Mouse (Mus musculus) hindbrain, embryonic 16.5 days (tissue): ENCODE results near the gene Lbhd2. TPM values are rescaled to one million over a fixed set of nuclear protein-coding genes. Genes with fewer than 3 reads are reported as not detected.

Source experiments
- ATAC-seq: fragments of 200-750 bp; cut with Nextera tagmentation; 2 replicates; pipeline ENCODE4 v1.8.0; 2017; ENCODE audit warnings: moderate TSS enrichment, moderate library complexity
- H3K27ac ChIP-seq: fragments of 300-500 bp; sonication (generic); 2 replicates; pipeline ENCODE4 v1.5.1; 2014; ENCODE audit warnings: low read depth, mild to moderate bottlenecking, control low read depth, low read length, moderate library complexity
- H3K27me3 ChIP-seq: fragments of 300-500 bp; sonication (generic); replicated peaks from 2 replicates; pipeline ENCODE4 v1.6.1; 2014; ENCODE audit warnings: low read length; ENCODE audit not compliant: control insufficient read depth, insufficient read depth
- H3K36me3 ChIP-seq: fragments of 300-500 bp; sonication (generic); 2 replicates; pipeline ENCODE4 v1.6.1; 2014; ENCODE audit warnings: mild to moderate bottlenecking, low read length, moderate library complexity, mixed read lengths; ENCODE audit not compliant: control insufficient read depth, insufficient read depth
- H3K4me1 ChIP-seq: fragments of 300-500 bp; sonication (generic); 2 replicates; pipeline ENCODE4 v1.6.1; 2014; ENCODE audit warnings: low read depth, low read length; ENCODE audit not compliant: control insufficient read depth, insufficient read depth
- H3K4me2 ChIP-seq: fragments of 300-500 bp; sonication (generic); 2 replicates; pipeline ENCODE4 v1.6.1; 2014; ENCODE audit warnings: mild to moderate bottlenecking, low read length, control low read depth, moderate library complexity
- H3K4me3 ChIP-seq: fragments of 300-500 bp; sonication (generic); 2 replicates; pipeline ENCODE4 v1.5.1; 2014; ENCODE audit warnings: mild to moderate bottlenecking, low read length, control low read depth, moderate library complexity
- H3K9ac ChIP-seq: fragments of 300-500 bp; sonication (generic); 2 replicates; pipeline ENCODE4 v1.6.1; 2014; ENCODE audit warnings: low read depth, mild to moderate bottlenecking, control low read depth, low read length, moderate library complexity
- H3K9me3 ChIP-seq: fragments of 300-500 bp; sonication (generic); 2 replicates; pipeline ENCODE4 v1.6.1; 2014; ENCODE audit warnings: mild to moderate bottlenecking, low read length, moderate library complexity; ENCODE audit not compliant: control insufficient read depth
- WGBS: fragments of 180-500 bp; shearing (Covaris S2); extraction: QIAGEN DNeasy Blood & Tissue Kit; methylation state at CpG from one replicate; pipeline ENCODE4 v1.1.7; 2014; 5-methylcytosine and 5-hydroxymethylcytosine counted together
- polyA plus RNA-seq: library from polyadenylated mRNA; unstranded; fragments of >200 nt; fragmentation: Nextera tagmentation; extraction: Ambion mirVana; gene quantifications from 2 replicates; pipeline ENCODE4 v1.2.1, GENCODE M21; 2015

Gene Lbhd2
- polyA plus RNA-seq, 1 experiment from 2014 or later, result 3.3 TPM

DNA sequence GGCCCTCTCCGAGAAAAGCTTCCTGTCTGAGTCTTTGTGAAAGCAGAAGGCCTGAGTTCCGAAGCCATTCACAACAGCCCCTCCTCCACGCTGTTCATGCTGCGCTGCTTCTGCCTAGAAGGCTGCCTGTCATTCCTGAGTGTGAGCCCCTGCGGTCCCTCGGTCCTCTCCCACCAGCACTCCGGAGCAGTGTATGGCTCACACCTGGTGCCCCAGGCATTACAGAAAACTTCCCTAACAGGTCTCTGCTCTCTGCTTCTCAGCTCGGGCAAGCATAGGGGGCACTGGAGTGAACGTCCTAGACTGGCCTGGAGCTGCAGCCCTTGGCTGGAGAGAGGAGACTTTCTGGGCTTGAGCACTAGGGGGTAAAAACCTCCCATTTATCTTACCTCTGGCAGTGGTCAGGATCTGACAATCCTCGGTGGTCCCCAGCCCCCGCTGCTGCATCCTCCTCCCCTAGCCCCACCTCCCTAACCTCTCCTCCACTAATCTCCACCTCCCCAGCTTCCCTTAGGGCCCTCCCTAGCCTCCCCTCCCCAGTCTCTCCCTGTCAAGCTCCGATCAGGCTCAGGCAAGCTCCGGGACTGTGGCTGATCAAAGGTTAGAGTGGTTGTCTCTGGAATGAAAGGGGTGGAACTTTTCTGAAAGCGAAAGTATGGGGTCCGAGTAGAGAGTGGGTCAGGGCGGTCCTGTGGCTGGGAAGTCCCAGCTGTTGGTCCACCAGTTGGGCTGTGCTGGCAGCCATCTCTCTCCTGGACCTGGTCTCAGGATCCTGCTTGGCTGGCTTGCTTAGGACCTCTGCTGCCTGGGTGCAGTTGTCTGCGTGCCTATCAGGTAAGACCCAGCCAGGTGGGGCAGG lies 10.5 kb downstream of the Lbhd2 start, which contains the start of gene Exoc3l4:
Gene Exoc3l4 (plus strand): TSS at position 97 of the 859 bp plus-strand sequence.
- Histone ChIP-seq H3K4me3 (peak within 1 kb of the TSS; percentile 14; the same call in 1 of the 2 replicates), H3K4me1 (peaks cover 17% of the 10 kb centered on the region), H3K9me3 (no peaks in the 10 kb centered on the region), H3K9ac (peak within 1 kb of the TSS; percentile 51), H3K27me3 (peaks cover 12% of the 10 kb centered on the region), H3K27ac (no peak within 1 kb of the TSS), H3K4me2 (peak within 1 kb of the TSS; percentile 50), H3K36me3 (no peaks in the 10 kb centered on the region)
- 6% methylated on average over 17 of the region's 17 CpGs for WGBS
- ATAC-seq, result no peak

DNA sequence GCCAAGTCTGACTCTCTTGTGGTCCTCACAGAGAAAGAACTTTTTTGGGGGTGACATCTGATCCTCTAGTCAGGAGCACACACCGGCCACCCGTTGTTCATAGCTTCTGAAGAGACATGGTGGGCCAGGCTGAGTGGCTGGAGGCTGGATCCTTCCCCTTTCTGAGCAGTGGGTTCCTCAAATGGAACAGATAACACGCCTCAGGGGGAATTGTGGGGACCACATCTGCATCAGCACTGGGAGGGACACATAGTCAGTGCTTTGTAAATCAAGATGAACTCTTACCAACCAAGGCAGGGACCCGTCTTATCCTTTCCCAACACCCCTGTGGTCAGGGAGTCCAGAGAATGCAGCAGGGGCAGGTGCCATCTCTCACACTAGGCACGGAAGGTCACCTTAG lies 13.3 kb downstream of the Lbhd2 start:
- Histone ChIP-seq H3K9ac (no peak overlapping the region), H3K4me3 (no peak overlapping the region), H3K27me3 (peaks cover 37% of the 10 kb centered on the region), H3K27ac (no peak overlapping the region), H3K9me3 (no peaks in the 10 kb centered on the region), H3K4me1 (peaks cover 14% of the 10 kb centered on the region), H3K36me3 (no peaks in the 10 kb centered on the region), H3K4me2 (no peak overlapping the region)
- WGBS, result 76% methylated on average over 5 of the region's 5 CpGs
- ATAC-seq, result no peak

DNA sequence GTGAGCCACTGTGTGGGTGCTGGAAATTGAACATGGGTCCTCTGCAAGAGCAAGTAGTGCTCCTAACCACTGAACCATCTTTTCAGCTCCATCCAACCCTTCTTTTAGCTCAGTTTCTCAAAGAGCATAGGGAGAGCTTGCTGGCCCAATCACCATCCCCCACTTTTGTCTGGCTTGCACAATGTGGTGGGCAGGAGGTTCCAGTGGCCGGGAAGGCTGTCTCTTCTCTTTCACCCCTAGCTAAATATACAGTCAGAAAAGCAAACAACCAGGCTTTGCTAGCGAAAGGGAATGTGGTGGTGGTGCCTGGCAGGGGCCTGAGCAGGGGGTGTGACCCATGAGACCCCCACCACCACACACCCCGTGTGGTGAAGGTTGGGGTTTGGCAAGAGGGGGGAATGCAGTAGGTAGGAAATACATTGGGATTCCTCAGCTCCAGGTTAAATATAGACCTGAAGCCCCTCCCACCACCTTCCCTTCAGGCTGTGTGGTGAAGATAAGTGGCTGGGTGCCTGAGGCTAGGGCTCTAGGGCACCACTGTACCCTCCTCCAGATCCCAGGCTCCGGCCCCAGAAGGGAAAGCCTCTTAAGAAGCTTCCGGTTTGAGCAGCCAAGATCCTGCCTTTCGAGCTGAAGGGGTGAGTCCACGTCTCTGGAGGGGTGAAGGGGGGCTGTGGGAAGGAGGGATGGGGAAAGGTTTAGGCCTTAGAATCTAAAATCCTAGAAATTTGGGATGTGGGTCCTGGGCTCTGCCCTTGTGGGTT lies 14.5 kb downstream of the Lbhd2 start:
- Histone ChIP-seq H3K9ac (no peak overlapping the region), H3K4me2 (no peak overlapping the region), H3K27ac (no peak overlapping the region), H3K9me3 (no peaks in the 10 kb centered on the region), H3K36me3 (no peaks in the 10 kb centered on the region), H3K27me3 (peaks cover 42% of the 10 kb centered on the region), H3K4me1 (peaks cover 14% of the 10 kb centered on the region), H3K4me3 (no peak overlapping the region)
- 58% methylated on average over 7 of the region's 7 CpGs for WGBS
- no peak for ATAC-seq

DNA sequence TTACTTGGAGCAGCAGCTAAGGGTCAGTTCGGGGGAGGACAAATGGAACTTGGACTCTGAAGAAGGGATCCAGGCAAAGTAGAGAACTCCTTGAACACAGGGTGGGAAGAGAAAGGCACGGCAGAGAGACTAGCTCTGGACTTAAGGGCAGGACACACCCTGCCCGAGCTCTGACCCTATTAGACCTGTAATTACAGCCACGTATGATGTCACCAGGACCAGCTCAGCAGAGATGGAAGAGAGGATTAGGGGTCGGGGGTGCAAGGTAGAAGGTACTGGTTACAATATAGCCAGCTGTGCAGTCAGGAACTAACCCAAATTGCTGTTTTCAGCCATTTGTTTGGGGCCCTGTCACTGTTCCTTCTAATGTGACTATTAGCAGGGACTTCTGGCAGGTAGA lies 16.2 kb downstream of the Lbhd2 start:
- H3K36me3 ChIP-seq, result no peaks in the 10 kb centered on the region
- H3K4me2 ChIP-seq, result no peak overlapping the region
- no peak overlapping the region for H3K27ac ChIP-seq
- H3K9me3 ChIP-seq, result no peaks in the 10 kb centered on the region
- H3K9ac ChIP-seq, result no peak overlapping the region
- H3K4me3 ChIP-seq, result no peak overlapping the region; the same call in 1 of the 2 replicates
- H3K27me3 ChIP-seq, result peaks cover 42% of the 10 kb centered on the region
- peaks cover 7% of the 10 kb centered on the region for H3K4me1 ChIP-seq
- ATAC-seq, result no peak
- WGBS, result 48% methylated on average over 5 of the region's 5 CpGs

DNA sequence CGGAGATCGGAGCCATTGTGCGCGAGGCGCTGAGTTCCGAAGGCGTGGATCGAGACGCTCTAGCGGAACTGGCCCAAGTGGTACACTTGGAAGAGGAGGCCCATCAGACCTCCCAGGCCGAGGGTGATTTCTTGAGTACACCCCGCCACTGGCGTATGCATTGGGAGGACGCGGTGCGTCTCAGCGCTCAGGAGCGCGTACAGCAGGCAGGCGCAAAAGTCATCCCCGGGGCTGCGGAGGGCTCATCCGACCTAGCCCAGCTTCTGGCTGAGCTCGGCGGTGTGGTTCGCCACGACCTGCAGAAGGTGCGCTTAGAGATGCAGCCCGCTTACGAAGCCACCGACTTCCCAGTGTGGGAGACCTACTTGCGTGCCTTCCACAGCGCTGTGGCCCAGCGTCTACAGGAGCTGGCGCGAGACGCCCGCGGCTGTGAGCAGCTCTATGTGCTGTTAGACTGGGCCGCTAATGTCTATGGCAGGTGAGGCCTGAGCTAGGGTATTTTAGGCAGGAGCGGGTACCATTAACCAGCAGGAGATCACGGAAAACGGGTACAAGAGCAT lies 17.0 kb downstream of the Lbhd2 start:
- Histone ChIP-seq H3K4me1 (peaks cover 13% of the 10 kb centered on the region), H3K27ac (no peak overlapping the region), H3K9ac (peak overlapping the region; percentile 43; the same call in 1 of the 2 replicates), H3K27me3 (peaks cover 50% of the 10 kb centered on the region), H3K4me3 (peak overlapping the region; percentile 35), H3K9me3 (no peaks in the 10 kb centered on the region), H3K36me3 (no peaks in the 10 kb centered on the region), H3K4me2 (peak overlapping the region; percentile 62)
- no peak for ATAC-seq
- whole genome bisulfite sequencing, result 5% methylated on average over 42 of the region's 43 CpGs

DNA sequence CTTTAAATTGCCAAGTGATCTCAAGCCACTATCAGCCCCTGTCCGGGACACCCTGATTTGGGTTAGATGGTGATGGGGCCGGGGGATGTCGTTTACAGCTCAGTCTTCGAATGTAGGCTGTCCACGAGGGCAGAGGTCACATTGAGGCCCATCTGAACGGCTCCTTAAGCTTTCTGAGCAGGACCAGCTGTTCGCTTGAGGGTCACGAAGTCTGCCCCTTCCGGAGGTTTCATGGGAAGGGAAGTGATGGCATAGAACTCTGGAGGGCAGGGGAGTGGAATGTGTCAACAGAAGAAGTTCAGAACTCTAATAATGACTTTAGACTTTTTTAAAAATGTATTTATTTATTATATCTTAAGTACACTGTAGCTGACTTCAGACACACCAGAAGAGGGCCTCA lies 17.9 kb downstream of the Lbhd2 start:
- H3K4me1 ChIP-seq, result peaks cover 21% of the 10 kb centered on the region
- WGBS, result 26% methylated on average over 9 of the region's 9 CpGs
- H3K4me2 ChIP-seq, result no peak overlapping the region
- no peak overlapping the region for H3K9ac ChIP-seq
- H3K27ac ChIP-seq, result no peak overlapping the region
- H3K9me3 ChIP-seq, result no peaks in the 10 kb centered on the region
- ATAC-seq, result no peak
- no peaks in the 10 kb centered on the region for H3K36me3 ChIP-seq
- no peak overlapping the region for H3K4me3 ChIP-seq
- peaks cover 54% of the 10 kb centered on the region for H3K27me3 ChIP-seq

DNA sequence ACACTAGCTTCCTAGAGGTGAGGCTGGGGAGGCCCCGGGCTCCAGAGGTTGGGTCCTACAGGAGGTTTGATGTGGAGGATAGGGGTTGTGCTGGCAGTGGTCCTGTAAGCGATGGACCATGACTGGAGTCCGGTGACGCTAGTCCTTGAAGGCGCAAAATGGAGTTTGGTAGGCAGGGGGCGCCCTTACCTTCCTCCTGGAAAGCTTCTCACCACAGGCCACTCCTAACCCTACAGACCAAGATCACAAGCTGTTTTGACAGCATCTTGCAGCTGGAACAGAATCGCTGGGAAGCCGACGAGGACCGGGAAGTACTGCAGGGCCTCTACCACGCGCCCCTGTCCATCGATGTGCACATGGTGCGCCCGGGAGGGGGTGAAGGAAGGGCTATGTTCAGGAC lies 18.6 kb downstream of the Lbhd2 start:
- Histone ChIP-seq H3K4me2 (no peak overlapping the region), H3K27me3 (peaks cover 56% of the 10 kb centered on the region), H3K4me1 (peaks cover 28% of the 10 kb centered on the region), H3K27ac (no peak overlapping the region), H3K9ac (no peak overlapping the region), H3K9me3 (no peaks in the 10 kb centered on the region), H3K36me3 (no peaks in the 10 kb centered on the region), H3K4me3 (no peak overlapping the region)
- peak; percentile 53 for ATAC-seq
- 7% methylated on average over 15 of the region's 15 CpGs for WGBS

DNA sequence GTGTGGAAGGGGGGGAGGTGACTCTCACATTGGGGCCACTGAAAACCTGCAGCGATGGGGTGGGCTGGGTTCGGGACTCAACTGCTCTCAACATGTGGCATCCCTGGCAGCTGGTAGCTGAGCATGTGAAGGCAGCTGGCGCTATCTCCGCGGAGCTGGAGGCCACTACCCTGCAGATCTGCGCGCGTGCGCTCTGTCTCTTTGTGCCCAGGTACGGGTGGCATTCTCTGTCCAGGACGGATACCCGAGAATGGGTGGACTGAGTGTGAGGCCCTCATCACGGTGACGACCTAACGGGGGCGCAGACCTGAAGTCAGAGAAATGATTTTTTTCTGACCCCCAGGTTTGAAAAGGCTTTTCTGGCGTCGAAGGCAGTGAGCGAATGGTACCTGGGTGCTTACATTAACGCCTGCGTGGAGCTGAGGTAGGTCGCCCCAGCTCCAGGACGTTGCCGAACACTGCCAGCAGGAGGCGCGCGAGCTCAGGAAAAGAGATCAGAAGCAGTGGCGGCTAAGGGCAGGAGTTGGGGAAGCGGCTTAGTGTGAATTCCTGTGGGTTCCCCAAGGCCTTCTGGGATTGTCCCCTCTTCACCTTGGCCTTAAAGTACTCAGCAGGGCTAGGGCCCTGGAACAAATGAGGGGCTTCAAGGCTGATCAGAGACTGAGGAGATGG lies 19.3 kb downstream of the Lbhd2 start:
- 16% methylated on average over 29 of the region's 29 CpGs for WGBS
- peak; percentile 72 for ATAC-seq
- Histone ChIP-seq H3K27ac (no peak overlapping the region), H3K9ac (no peak overlapping the region), H3K27me3 (peaks cover 60% of the 10 kb centered on the region), H3K36me3 (no peaks in the 10 kb centered on the region), H3K4me1 (peaks cover 31% of the 10 kb centered on the region), H3K4me3 (peak overlapping the region; percentile 0; the same call in 1 of the 2 replicates), H3K4me2 (peak overlapping the region; percentile 17), H3K9me3 (no peaks in the 10 kb centered on the region)
